Mouse (Mus musculus): Measurements from ENCODE around the gene Dapp1. TPM values are rescaled to one million over a fixed set of nuclear protein-coding genes. Genes with fewer than 3 reads are reported as not detected.
A peak's percentile ranks its signal among the peaks of the same experiment; 100 is the strongest.
"Not testable (repeated sequence)": the region's sequence is repeated elsewhere in the genome, so short reads cannot be mapped to it uniquely, and the experiment has no call there.

Gene Dapp1
- polyA plus RNA-seq, 2 experiments = 8.8 to 11.5 TPM

DNA sequence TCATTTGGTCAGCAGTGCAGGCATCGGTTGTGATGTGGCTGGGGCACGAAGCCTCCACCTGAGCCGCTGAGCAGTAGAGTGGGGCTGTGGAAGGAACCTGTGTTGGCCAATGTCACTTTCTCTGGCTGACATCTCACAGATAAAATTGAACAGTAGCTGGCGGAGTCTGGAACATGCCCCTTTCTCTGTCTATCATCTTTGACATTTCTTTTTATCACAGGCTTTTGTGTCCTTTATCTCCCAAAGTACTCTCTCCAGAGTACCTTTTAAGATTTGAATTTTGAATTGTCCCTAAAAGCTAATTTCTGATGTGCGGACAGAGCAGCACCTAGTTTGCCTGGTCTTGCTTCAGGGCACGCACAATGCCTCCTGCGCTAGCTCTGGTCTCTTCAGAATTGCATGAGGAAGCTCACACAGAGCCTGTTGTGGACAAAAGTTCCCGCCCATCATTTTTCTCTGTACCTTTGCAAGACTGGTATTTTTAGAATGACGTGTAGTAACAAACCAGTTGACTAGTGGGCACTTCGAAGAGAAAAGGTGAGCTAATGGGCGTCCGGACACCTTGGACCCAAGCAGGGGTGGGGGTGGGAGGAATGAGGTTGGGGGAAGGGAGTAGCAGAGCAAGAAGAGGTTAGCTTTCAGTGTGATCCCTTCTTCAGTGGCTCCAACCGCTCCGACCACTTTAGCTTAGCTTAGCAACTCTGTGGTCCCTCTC, 13.1 kb downstream of the Dapp1 start:
- H3K4me1 ChIP-seq (replicated peaks; ENCODE audit: control insufficient read depth in 2 of 2, insufficient read depth in 2 of 2, low read length in 1 of 2) = peaks cover 58 to 63% of the 10 kb centered on the region in 2 experiments
- DNase-seq (ENCODE audit: low read depth in 3 of 3, low spot score in 3 of 3) (peak in 1 of 3 experiments; percentile 51), ATAC-seq (ENCODE audit: insufficient read depth) (peak; percentile 26)
- no peaks in the 10 kb centered on the region for H3K27me3 ChIP-seq (ENCODE audit: control insufficient read depth, insufficient read depth, low read length)
- TF ChIP-seq EP300 (IDR thresholded peaks at IDR 0.05; ENCODE audit: low read depth) (no peak), CTCF (IDR thresholded peaks at IDR 0.05; ENCODE audit: low read depth) (no peak)
- 12% methylated on average over 14 of the region's 14 CpGs for WGBS (ENCODE audit: insufficient replicate concordance)
- H3K9me3 ChIP-seq (ENCODE audit: control insufficient read depth, low read length) = no peaks in the 10 kb centered on the region
- H3K4me3 ChIP-seq (ENCODE audit: insufficient read depth in 1 of 2, low read depth in 2 of 2, low read length in 2 of 2) = peak overlapping the region; percentile 42 to 51
- H3K9ac ChIP-seq (replicated peaks) = peak overlapping the region; percentile 64
- peaks cover 5% of the 10 kb centered on the region for H3K36me3 ChIP-seq (replicated peaks; ENCODE audit: control insufficient read depth, insufficient read depth, low read depth)
- peak overlapping the region; percentile 97 for H3K27ac ChIP-seq
- H3K4me2 ChIP-seq (ENCODE audit: low read depth) = peak overlapping the region; percentile 72

DNA sequence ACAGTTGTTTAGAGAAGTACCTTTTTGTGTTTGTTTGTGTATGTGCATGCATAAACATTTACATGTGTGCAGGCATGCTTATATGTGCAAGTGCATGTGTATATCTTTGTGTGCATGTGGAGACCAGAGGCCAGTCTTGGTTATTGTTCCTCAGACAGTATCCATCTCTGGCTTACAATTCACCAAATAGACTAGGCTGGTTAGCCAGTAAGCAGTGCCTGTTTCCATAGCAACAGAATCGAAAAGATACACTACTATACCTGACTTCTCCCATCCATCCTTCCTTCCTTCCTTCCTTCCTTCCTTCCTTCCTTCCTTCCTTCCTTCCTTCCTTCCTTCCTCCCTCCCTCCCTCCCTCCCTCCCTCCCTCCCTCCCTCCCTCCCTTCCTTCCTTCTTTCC, 17.3 kb downstream of the Dapp1 start:
- WGBS (ENCODE audit: insufficient replicate concordance) = 45% methylated on average over 1 of the region's 1 CpGs
- not testable (repeated sequence) for H3K4me2 ChIP-seq (ENCODE audit: low read depth); H3K27ac ChIP-seq; H3K9me3 ChIP-seq (ENCODE audit: control insufficient read depth, low read length); H3K4me3 ChIP-seq (ENCODE audit: insufficient read depth in 1 of 2, low read depth in 2 of 2, low read length in 2 of 2); ATAC-seq (ENCODE audit: insufficient read depth); DNase-seq (ENCODE audit: low read depth in 3 of 3, low spot score in 3 of 3); H3K9ac ChIP-seq (replicated peaks); H3K27me3 ChIP-seq (ENCODE audit: control insufficient read depth, insufficient read depth, low read length)
- Histone ChIP-seq H3K4me1 (replicated peaks; ENCODE audit: control insufficient read depth in 2 of 2, insufficient read depth in 2 of 2, low read length in 1 of 2) (peaks cover 32 to 35% of the 10 kb centered on the region in 2 experiments), H3K36me3 (replicated peaks; ENCODE audit: control insufficient read depth, insufficient read depth, low read depth) (peaks cover 12% of the 10 kb centered on the region)

DNA sequence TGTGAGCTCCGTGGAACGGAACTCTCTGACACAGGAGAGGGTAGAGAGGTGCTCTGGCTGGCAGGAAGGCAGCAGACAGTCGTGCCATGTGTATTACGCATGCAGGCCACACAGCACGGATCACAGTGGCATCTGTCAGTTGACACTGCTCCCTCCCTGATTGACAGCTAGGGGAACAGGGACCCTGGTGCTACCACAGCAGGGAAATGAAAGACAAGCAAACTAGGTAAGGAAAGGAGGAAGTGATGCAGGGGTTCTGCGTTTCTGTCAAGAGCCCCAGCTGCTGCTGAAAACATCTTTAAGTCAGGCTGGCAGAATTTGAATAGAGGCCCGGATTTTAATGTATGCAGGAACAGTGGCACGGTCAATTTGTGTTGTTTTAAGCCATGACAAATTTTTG, 17.8 kb downstream of the Dapp1 start:
- peaks cover 30 to 31% of the 10 kb centered on the region in 2 experiments for H3K4me1 ChIP-seq (replicated peaks; ENCODE audit: control insufficient read depth in 2 of 2, insufficient read depth in 2 of 2, low read length in 1 of 2)
- H3K27me3 ChIP-seq (ENCODE audit: control insufficient read depth, insufficient read depth, low read length) = no peaks in the 10 kb centered on the region
- H3K27ac ChIP-seq = no peak overlapping the region
- H3K4me2 ChIP-seq (ENCODE audit: low read depth) = no peak overlapping the region
- H3K36me3 ChIP-seq (replicated peaks; ENCODE audit: control insufficient read depth, insufficient read depth, low read depth) = peaks cover 12% of the 10 kb centered on the region
- no peak overlapping the region for H3K4me3 ChIP-seq (ENCODE audit: insufficient read depth in 1 of 2, low read depth in 2 of 2, low read length in 2 of 2)
- no peak for ATAC-seq (ENCODE audit: insufficient read depth)
- H3K9me3 ChIP-seq (ENCODE audit: control insufficient read depth, low read length) = no peaks in the 10 kb centered on the region
- no peak for DNase-seq (ENCODE audit: low read depth in 3 of 3, low spot score in 3 of 3)
- no peak overlapping the region for H3K9ac ChIP-seq (replicated peaks)
- TF ChIP-seq CTCF (IDR thresholded peaks at IDR 0.05; ENCODE audit: low read depth) = no peak
- no peak for TF ChIP-seq EP300 (IDR thresholded peaks at IDR 0.05; ENCODE audit: low read depth)
- 59% methylated on average over 8 of the region's 8 CpGs for WGBS (ENCODE audit: insufficient replicate concordance)

DNA sequence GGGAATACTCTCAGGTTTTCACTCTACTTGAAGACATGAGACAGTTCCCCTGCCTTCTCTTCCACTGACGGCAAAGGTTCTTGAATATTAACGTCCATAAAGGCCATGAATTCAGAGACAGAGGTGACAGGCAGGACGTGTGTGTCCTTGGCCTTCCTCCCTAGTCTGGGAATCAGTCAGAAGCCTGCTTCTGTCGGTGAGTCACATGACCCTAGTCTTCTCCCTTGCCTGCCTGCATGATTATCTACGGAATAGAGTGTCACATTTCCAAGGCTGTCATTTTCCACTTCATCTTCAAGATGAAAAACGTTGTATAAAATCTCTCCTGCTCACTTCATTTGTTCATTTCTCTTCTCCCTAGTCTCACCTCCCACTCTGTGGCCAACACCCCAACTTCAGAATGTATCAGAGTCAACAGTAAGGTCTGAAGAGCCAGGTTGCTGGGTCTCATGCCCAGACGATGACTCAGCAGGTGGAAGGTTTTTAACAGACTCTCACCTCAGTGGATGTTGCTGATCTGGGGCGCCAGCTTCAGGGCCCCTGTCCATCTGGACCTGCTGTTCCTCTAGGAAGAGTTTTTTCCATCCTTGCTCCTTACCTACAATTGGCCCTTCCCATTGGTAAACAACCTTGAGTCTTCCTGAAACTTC, 19.5 kb downstream of the Dapp1 start:
- ATAC-seq (ENCODE audit: insufficient read depth) (peak; percentile 19; the same call in 1 of the 2 replicates), DNase-seq (ENCODE audit: low read depth in 3 of 3, low spot score in 3 of 3) (no peak)
- Histone ChIP-seq H3K9me3 (ENCODE audit: control insufficient read depth, low read length) (no peaks in the 10 kb centered on the region), H3K36me3 (replicated peaks; ENCODE audit: control insufficient read depth, insufficient read depth, low read depth) (peaks cover 12% of the 10 kb centered on the region), H3K27me3 (ENCODE audit: control insufficient read depth, insufficient read depth, low read length) (no peaks in the 10 kb centered on the region), H3K27ac (peak overlapping the region; percentile 37; the same call in 1 of the 2 replicates), H3K4me2 (ENCODE audit: low read depth) (no peak overlapping the region), H3K4me3 (ENCODE audit: insufficient read depth in 1 of 2, low read depth in 2 of 2, low read length in 2 of 2) (no peak overlapping the region), H3K4me1 (replicated peaks; ENCODE audit: control insufficient read depth in 2 of 2, insufficient read depth in 2 of 2, low read length in 1 of 2) (peaks cover 29 to 31% of the 10 kb centered on the region in 2 experiments), H3K9ac (replicated peaks) (peak overlapping the region; percentile 23; the same call in 1 of the 2 replicates)
- no peak for TF ChIP-seq EP300 (IDR thresholded peaks at IDR 0.05; ENCODE audit: low read depth)
- TF ChIP-seq CTCF (IDR thresholded peaks at IDR 0.05; ENCODE audit: low read depth) = no peak
- WGBS (ENCODE audit: insufficient replicate concordance) = 56% methylated on average over 8 of the region's 8 CpGs

DNA sequence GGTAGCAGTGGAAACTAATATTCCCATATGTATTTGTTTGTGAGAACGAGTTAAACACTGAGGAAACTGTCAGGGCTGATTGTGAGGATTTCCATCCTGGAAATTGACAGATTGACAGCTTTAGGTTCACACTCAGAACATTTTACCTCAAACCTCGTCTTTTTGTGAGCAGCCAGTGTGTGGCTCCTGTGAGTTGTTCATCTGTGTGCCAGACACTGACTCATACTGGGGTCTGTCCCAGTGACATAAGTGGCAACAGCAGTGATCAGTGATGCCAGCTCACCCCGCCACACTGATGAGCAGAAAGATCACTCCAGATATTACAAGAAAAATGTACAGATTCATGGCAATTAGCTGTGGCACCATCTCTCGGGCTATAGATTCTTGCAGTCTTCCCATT, 21.9 kb downstream of the Dapp1 start:
- Histone ChIP-seq H3K9me3 (ENCODE audit: control insufficient read depth, low read length) (no peaks in the 10 kb centered on the region), H3K4me1 (replicated peaks; ENCODE audit: control insufficient read depth in 2 of 2, insufficient read depth in 2 of 2, low read length in 1 of 2) (peaks cover 44 to 46% of the 10 kb centered on the region in 2 experiments), H3K27me3 (ENCODE audit: control insufficient read depth, insufficient read depth, low read length) (no peaks in the 10 kb centered on the region), H3K4me3 (ENCODE audit: insufficient read depth in 1 of 2, low read depth in 2 of 2, low read length in 2 of 2) (no peak overlapping the region), H3K4me2 (ENCODE audit: low read depth) (no peak overlapping the region), H3K27ac (no peak overlapping the region), H3K9ac (replicated peaks) (no peak overlapping the region), H3K36me3 (replicated peaks; ENCODE audit: control insufficient read depth, insufficient read depth, low read depth) (peaks cover 7% of the 10 kb centered on the region)
- TF ChIP-seq CTCF (IDR thresholded peaks at IDR 0.05; ENCODE audit: low read depth) = no peak
- no peak for TF ChIP-seq EP300 (IDR thresholded peaks at IDR 0.05; ENCODE audit: low read depth)
- no peak for ATAC-seq (ENCODE audit: insufficient read depth)
- DNase-seq (ENCODE audit: low read depth in 3 of 3, low spot score in 3 of 3) = no peak
- WGBS (ENCODE audit: insufficient replicate concordance) = 63% methylated on average over 4 of the region's 4 CpGs

Measured in liver, embryonic 14.5 days (tissue).